Mouse (Mus musculus) MEL (cell line): ENCODE results near the gene Myt1l. TPM values are rescaled to one million over a fixed set of nuclear protein-coding genes. Genes with fewer than 3 reads are reported as not detected.

Source experiments
- DNase-seq: peaks from one replicate; pipeline ENCODE4 v3.0.0; 2011; ENCODE audit warnings: low read depth, low spot score
- H3K27ac ChIP-seq: 2 replicates; pipeline ENCODE4 v1.5.1; 2012; ENCODE audit warnings: low read depth, mild to moderate bottlenecking, control low read depth, low read length, moderate library complexity; ENCODE audit not compliant: control insufficient read depth
- H3K27me3 ChIP-seq, 2 experiments: fragments of 150-350 bp in 1 of 2; sonication (generic) in 1 of 2; 2 replicates each; pipeline ENCODE4 v1.6.1; 2012; ENCODE audit warnings: low read length in 2 of 2, mild to moderate bottlenecking in 2 of 2, improper control_type of control experiment in 1 of 2, moderate library complexity in 1 of 2; ENCODE audit not compliant: insufficient read depth in 2 of 2, control insufficient read depth in 1 of 2
- H3K36me3 ChIP-seq, 2 experiments: 2 replicates each; pipeline ENCODE4 v1.6.1; 2012 to 2014; ENCODE audit warnings: low read length in 2 of 2, improper control_type of control experiment in 1 of 2, inconsistent platforms in 1 of 2, mild to moderate bottlenecking in 1 of 2; ENCODE audit not compliant: insufficient read depth in 2 of 2, control insufficient read depth in 1 of 2
- H3K4me1 ChIP-seq, 2 experiments: fragments of 150-350 bp in 1 of 2; sonication (generic) in 1 of 2; 2 replicates each; pipeline ENCODE4 v1.6.1; 2012; ENCODE audit warnings: low read length in 2 of 2, improper control_type of control experiment in 1 of 2, mild to moderate bottlenecking in 1 of 2; ENCODE audit not compliant: insufficient read depth in 2 of 2, control insufficient read depth in 1 of 2
- H3K4me3 ChIP-seq, 2 experiments: fragments of 150-350 bp in 1 of 2; sonication (generic) in 1 of 2; 2 replicates each; pipeline ENCODE4 v1.5.1; 2012; ENCODE audit warnings: low read depth in 2 of 2, low read length in 2 of 2, mild to moderate bottlenecking in 2 of 2, moderate library complexity in 2 of 2, control low read depth in 1 of 2, improper control_type of control experiment in 1 of 2; ENCODE audit not compliant: control insufficient read depth in 1 of 2, insufficient read depth in 1 of 2
- H3K79me2 ChIP-seq: 2 replicates; pipeline ENCODE4 v1.6.1; 2012; ENCODE audit warnings: mild to moderate bottlenecking, low read length, moderate library complexity; ENCODE audit not compliant: control insufficient read depth, poor library complexity, insufficient read depth
- H3K9ac ChIP-seq: 2 replicates; pipeline ENCODE4 v1.6.1; 2012; ENCODE audit warnings: low read depth, mild to moderate bottlenecking, control low read depth, low read length, moderate library complexity; ENCODE audit not compliant: control insufficient read depth, poor library complexity, severe bottlenecking
- H3K9me3 ChIP-seq: fragments of 150-350 bp; sonication (generic); replicated peaks from 2 replicates; pipeline ENCODE4 v1.6.1; 2012; ENCODE audit warnings: mild to moderate bottlenecking, low read length, improper control_type of control experiment, moderate library complexity; ENCODE audit not compliant: insufficient read depth
- CTCF ChIP-seq, 3 experiments: IDR thresholded peaks in 2 of 3; conservative IDR thresholded peaks in 1 of 3; 2 replicates each; pipeline ENCODE4 v1.5.1; 2011 to 2012; ENCODE audit warnings: low read length in 3 of 3, low read depth in 2 of 3, mild to moderate bottlenecking in 2 of 3, improper control_type of control experiment in 1 of 3, inconsistent platforms in 1 of 3, mixed read lengths in 1 of 3, moderate library complexity in 1 of 3; ENCODE audit not compliant: control insufficient read depth in 1 of 3, insufficient read depth in 1 of 3, poor library complexity in 1 of 3, severe bottlenecking in 1 of 3
- E2F4 ChIP-seq: IDR thresholded peaks from 2 replicates; pipeline ENCODE4 v1.6.1; 2011; ENCODE audit warnings: low read depth, low read length, improper control_type of control experiment, borderline replicate concordance
- ELF1 ChIP-seq: IDR thresholded peaks from 2 replicates; pipeline ENCODE4 v1.6.1; 2014; ENCODE audit warnings: low read depth, mild to moderate bottlenecking, inconsistent platforms, low read length, improper control_type of control experiment, moderate library complexity
- EP300 ChIP-seq, 2 experiments: IDR thresholded peaks; 2 replicates each; pipeline ENCODE4 v1.6.1; 2011; ENCODE audit warnings: improper control_type of control experiment in 2 of 2, low read length in 2 of 2, low read depth in 1 of 2, mild to moderate bottlenecking in 1 of 2
- HCFC1 ChIP-seq: IDR thresholded peaks from 2 replicates; pipeline ENCODE4 v1.6.1; 2012; ENCODE audit warnings: low read depth, mild to moderate bottlenecking, inconsistent platforms, low read length, improper control_type of control experiment, moderate library complexity
- JUND ChIP-seq: IDR thresholded peaks from 2 replicates; pipeline ENCODE4 v1.6.1; 2011; ENCODE audit warnings: low read depth, mild to moderate bottlenecking, improper control_type of control experiment, low read length
- KAT2A ChIP-seq: conservative IDR thresholded peaks from 2 replicates; pipeline ENCODE4 v1.6.1; 2012; ENCODE audit warnings: low read depth, low read length, improper control_type of control experiment, inconsistent platforms
- MAX ChIP-seq: IDR thresholded peaks from 2 replicates; pipeline ENCODE4 v1.6.1; 2011; ENCODE audit warnings: low read length, improper control_type of control experiment
- MEF2A ChIP-seq: IDR thresholded peaks from 2 replicates; pipeline ENCODE4 v1.6.1; 2014; ENCODE audit warnings: low read depth, mild to moderate bottlenecking, inconsistent platforms, low read length, improper control_type of control experiment; ENCODE audit not compliant: poor library complexity, insufficient replicate concordance, severe bottlenecking; ENCODE audit errors: extremely low read depth
- MYB ChIP-seq: IDR thresholded peaks from 2 replicates; pipeline ENCODE4 v1.6.1; 2011; ENCODE audit warnings: mild to moderate bottlenecking, low read depth, low read length, improper control_type of control experiment
- POLR2A ChIP-seq, 2 experiments: IDR thresholded peaks; 2 replicates each; pipeline ENCODE4 v1.6.1; 2011 to 2012; ENCODE audit warnings: low read length in 2 of 2, mild to moderate bottlenecking in 2 of 2, control low read depth in 1 of 2, improper control_type of control experiment in 1 of 2, low read depth in 1 of 2, moderate library complexity in 1 of 2; ENCODE audit not compliant: control insufficient read depth in 1 of 2, insufficient read depth in 1 of 2, poor library complexity in 1 of 2
- RCOR1 ChIP-seq: IDR thresholded peaks from 2 replicates; pipeline ENCODE4 v1.6.1; 2012; ENCODE audit warnings: low read depth, mild to moderate bottlenecking, inconsistent platforms, low read length, improper control_type of control experiment
- SMC3 ChIP-seq: IDR thresholded peaks from 2 replicates; pipeline ENCODE4 v1.6.1; 2011; ENCODE audit warnings: low read depth, low read length, improper control_type of control experiment
- TAL1 ChIP-seq: IDR thresholded peaks from 2 replicates; pipeline ENCODE4 v1.6.1; 2012; ENCODE audit warnings: mild to moderate bottlenecking, inconsistent platforms, low read length, moderate library complexity, mixed read lengths
- TBP ChIP-seq: IDR thresholded peaks from 2 replicates; pipeline ENCODE4 v1.8.0; 2011; ENCODE audit warnings: low read depth, low read length, improper control_type of control experiment
- UBTF ChIP-seq: IDR thresholded peaks from 2 replicates; pipeline ENCODE4 v1.6.1; 2012; ENCODE audit warnings: low read depth, mild to moderate bottlenecking, inconsistent platforms, low read length, improper control_type of control experiment, moderate library complexity, borderline replicate concordance; ENCODE audit not compliant: insufficient read depth
- USF1 ChIP-seq: IDR thresholded peaks from 2 replicates; pipeline ENCODE4 v1.6.1; 2014; ENCODE audit warnings: low read depth, mild to moderate bottlenecking, inconsistent platforms, low read length, improper control_type of control experiment, moderate library complexity
- USF2 ChIP-seq, 2 experiments: IDR thresholded peaks; 2 replicates each; pipeline ENCODE4 v1.6.1; 2011 to 2012; ENCODE audit warnings: improper control_type of control experiment in 2 of 2, low read length in 2 of 2, borderline replicate concordance in 1 of 2, inconsistent platforms in 1 of 2, low read depth in 1 of 2, mild to moderate bottlenecking in 1 of 2; ENCODE audit not compliant: insufficient read depth in 1 of 2
- ZC3H11A ChIP-seq: IDR thresholded peaks from 2 replicates; pipeline ENCODE4 v1.6.1; 2012; ENCODE audit warnings: low read depth, mild to moderate bottlenecking, inconsistent platforms, low read length, improper control_type of control experiment
- ZMIZ1 ChIP-seq: IDR thresholded peaks from 2 replicates; pipeline ENCODE4 v1.6.1; 2012; ENCODE audit warnings: low read depth, mild to moderate bottlenecking, inconsistent platforms, low read length, improper control_type of control experiment, moderate library complexity
- polyA plus RNA-seq, 2 experiments: library from polyadenylated mRNA; stranded (reverse) in 1 of 2; unstranded in 1 of 2; fragments of >175 nt in 1 of 2; fragments of >200 nt in 1 of 2; gene quantifications; 2 replicates each; pipeline versions ENCODE4 v1.2.1 to v1.2.4; 2012; ENCODE audit warnings: low replicate concordance in 2 of 2, low read depth in 1 of 2; ENCODE audit not compliant: insufficient read length in 2 of 2, insufficient read depth in 1 of 2, missing spikeins in 1 of 2
- total RNA-seq: library from RNA; depleted of rRNA; stranded (reverse); fragments of 300-350 nt; gene quantifications from 2 replicates; pipeline ENCODE4 v1.2.3, GENCODE M21; 2012

Myt1l gene
- total and polyA plus RNA-seq, 3 experiments, result not detected

DNA sequence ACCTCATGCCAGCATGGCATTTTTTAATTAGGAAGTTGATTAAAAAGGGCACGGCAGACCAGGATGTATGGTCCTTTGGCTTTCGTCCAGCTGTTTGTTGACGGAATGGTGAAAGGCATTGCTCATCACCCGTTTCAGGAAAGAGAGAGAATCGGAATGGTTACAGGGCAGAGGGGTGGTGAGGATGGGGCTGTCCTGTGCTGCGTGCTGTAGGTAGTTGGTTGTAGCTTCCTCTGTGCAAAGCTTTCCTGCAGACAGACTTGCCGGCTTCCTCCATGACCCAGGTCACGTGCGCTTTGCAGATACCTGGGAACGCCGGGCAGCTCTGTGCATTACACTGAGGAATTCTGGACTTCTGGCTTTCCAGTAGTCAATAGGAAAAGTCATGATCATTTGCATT lies 10.3 kb downstream of the Myt1l start:
- Histone ChIP-seq H3K4me1 (no peaks in the 10 kb centered on the region), H3K36me3 (no peaks in the 10 kb centered on the region), H3K9me3 (no peaks in the 10 kb centered on the region), H3K27ac (no peak overlapping the region)
- DNase-seq, result no peak
- TF ChIP-seq POLR2A (IDR thresholded peaks at IDR 0.05; ENCODE audit: control insufficient read depth in 1 of 2, insufficient read depth in 1 of 2, low read depth in 1 of 2, low read length in 2 of 2, poor library complexity in 1 of 2) (no peak), SMC3 (no peak), ELF1 (no peak), MEF2A (no peak), UBTF (no peak), E2F4 (no peak), TBP (no peak), USF2 (IDR thresholded peaks at IDR 0.05; ENCODE audit: borderline replicate concordance in 1 of 2, insufficient read depth in 1 of 2, low read depth in 1 of 2, low read length in 2 of 2) (no peak), MYB (no peak), USF1 (no peak), KAT2A (no peak), ZC3H11A (no peak), TAL1 (no peak), CTCF (IDR thresholded peaks at IDR 0.05 in 2 of 3, conservative IDR thresholded peaks at IDR 0.05 in 1 of 3; ENCODE audit: control insufficient read depth in 1 of 3, insufficient read depth in 1 of 3, low read depth in 2 of 3, low read length in 3 of 3, poor library complexity in 1 of 3, severe bottlenecking in 1 of 3) (no peak), RCOR1 (no peak), ZMIZ1 (no peak)
- TF ChIP-seq, all 39 proteins: peak for 0
- Histone ChIP-seq H3K27me3 (no peaks in the 10 kb centered on the region), H3K9ac (no peak overlapping the region), H3K4me3 (no peak overlapping the region), H3K79me2 (no peaks in the 10 kb centered on the region)

DNA sequence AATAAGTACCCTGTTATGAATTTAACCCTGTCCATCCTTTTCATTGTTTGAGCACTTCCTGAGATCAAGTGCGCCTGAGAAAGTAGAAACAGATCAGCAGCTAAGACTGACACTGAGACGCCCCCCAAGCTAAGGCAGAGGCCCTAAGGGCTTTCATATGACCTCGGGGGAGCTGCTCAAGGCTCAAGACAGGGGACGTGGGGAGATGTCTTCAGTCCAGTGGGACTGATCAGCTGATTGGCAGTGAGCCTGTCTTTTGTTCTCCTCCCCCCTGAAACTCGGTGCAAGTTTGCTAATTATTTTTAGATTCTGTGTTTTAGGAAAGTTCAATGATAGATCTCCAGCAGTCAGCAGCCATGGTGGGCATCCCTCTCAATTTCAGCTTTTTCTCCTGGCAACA lies 10.9 kb downstream of the Myt1l start:
- Histone ChIP-seq H3K9me3 (no peaks in the 10 kb centered on the region), H3K4me1 (no peaks in the 10 kb centered on the region), H3K27me3 (no peaks in the 10 kb centered on the region), H3K79me2 (no peaks in the 10 kb centered on the region), H3K4me3 (no peak overlapping the region), H3K27ac (no peak overlapping the region), H3K9ac (no peak overlapping the region), H3K36me3 (no peaks in the 10 kb centered on the region)
- DNase-seq, result no peak
- TF ChIP-seq HCFC1 (no peak), JUND (no peak), ZMIZ1 (no peak), CTCF (IDR thresholded peaks at IDR 0.05 in 2 of 3, conservative IDR thresholded peaks at IDR 0.05 in 1 of 3; ENCODE audit: control insufficient read depth in 1 of 3, insufficient read depth in 1 of 3, low read depth in 2 of 3, low read length in 3 of 3, poor library complexity in 1 of 3, severe bottlenecking in 1 of 3) (no peak), KAT2A (no peak), MAX (no peak), USF2 (IDR thresholded peaks at IDR 0.05; ENCODE audit: borderline replicate concordance in 1 of 2, insufficient read depth in 1 of 2, low read depth in 1 of 2, low read length in 2 of 2) (no peak), EP300 (IDR thresholded peaks at IDR 0.05; ENCODE audit: low read depth in 1 of 2, low read length in 2 of 2) (no peak)
